Mouse (Mus musculus) adrenal gland, postnatal 10 days (tissue): ENCODE results near the gene Plbd2. TPM values are rescaled to one million over a fixed set of nuclear protein-coding genes. Genes with fewer than 3 reads are reported as not detected.

Experiments used
- DNase-seq: peaks from one replicate; pipeline ENCODE4 v3.0.0; 2021; ENCODE audit warnings: mixed read lengths
- long read RNA-seq, 2 experiments: library from polyadenylated mRNA; stranded (forward); transcript quantifications; one replicate each; pipeline ENCODE4 v2.0.0; 2021
- total RNA-seq, 2 experiments: library from RNA; stranded (reverse); gene quantifications; 2 replicates each; pipeline ENCODE4 v1.2.3; 2021

Plbd2 gene
- total RNA-seq: 10 to 100 TPM; 61.8 to 64.4 TPM
- long read RNA-seq, experiment 1, full-length matches to known transcripts: 95 of 136 reads
- long read RNA-seq, experiment 1, partial matches to known transcripts: 20 of 136 reads
- long read RNA-seq, experiment 1, other reads (novel, unspliced or antisense): 21 of 136 reads
- long read RNA-seq, experiment 2, full-length matches to known transcripts: 55 of 72 reads
- long read RNA-seq, experiment 2, partial matches to known transcripts: 7 of 72 reads
- long read RNA-seq, experiment 2, other reads (novel, unspliced or antisense): 10 of 72 reads

DNA sequence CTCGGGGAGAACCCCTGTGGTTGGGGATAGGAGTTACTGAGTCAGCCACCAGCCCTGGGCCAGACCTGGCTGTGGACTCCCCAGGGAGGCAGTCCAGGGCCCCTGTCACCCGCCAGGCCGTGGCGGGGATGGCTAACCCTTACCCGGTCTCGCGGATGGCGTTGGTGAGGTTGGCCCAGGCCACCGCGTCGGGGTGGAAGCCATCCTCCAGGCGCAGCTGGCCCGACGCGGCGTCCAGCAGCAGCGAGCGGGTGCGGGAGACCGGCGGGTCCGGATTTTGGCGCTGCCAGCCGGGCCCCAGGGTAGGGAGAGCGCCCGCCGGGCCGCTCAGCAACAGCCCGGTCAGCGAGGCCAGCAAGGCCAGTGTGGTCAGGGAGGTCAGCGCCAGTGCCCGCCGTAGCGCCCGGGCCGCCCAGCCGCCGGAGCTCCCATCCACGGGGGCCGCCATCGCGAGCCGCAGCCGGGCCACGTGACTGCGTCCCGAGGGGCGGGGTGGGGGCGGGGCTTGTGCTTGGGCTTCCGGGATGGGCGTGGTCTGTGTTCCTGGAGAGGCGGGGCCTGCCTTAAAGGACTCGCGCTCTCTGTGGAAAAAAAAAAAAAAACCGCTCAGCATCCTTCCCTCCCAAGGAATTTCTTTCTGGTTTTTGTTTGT, at the start of gene Plbd2:
TSS of gene Plbd2 (minus strand) at position 482 of the 652 bp plus-strand sequence.
- DNase-seq: peak; percentile 93

- DNase-seq: no peak
Measured at GRCm38 (mm10) chr5:120550673-120551072, 47.2 kb upstream of the Plbd2 start.

DNA sequence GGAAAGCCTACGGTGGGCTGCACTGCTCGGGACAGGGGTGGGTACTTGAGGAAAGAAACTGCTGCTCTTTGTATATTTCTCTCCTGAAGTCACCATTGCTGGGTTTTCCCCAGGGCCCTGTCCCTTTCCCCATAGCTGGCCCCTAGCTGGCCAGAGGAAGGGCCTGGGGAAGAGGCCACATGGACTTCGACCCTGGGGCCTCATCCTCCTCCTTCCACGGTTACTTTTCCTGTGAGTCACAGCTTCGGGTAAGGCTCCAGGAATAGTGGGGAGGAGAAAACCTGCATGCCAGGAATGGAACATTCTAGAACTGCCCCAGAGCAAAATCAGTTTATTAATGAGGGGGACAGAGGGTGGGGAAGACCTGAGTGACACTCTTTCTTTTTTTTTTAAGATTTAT, 46.7 kb upstream of the Plbd2 start:
- no peak for DNase-seq

GRCm38 (mm10) chr5:120548236-120548850, 44.9 kb upstream of the Plbd2 start:
- DNase-seq: no peak

DNA sequence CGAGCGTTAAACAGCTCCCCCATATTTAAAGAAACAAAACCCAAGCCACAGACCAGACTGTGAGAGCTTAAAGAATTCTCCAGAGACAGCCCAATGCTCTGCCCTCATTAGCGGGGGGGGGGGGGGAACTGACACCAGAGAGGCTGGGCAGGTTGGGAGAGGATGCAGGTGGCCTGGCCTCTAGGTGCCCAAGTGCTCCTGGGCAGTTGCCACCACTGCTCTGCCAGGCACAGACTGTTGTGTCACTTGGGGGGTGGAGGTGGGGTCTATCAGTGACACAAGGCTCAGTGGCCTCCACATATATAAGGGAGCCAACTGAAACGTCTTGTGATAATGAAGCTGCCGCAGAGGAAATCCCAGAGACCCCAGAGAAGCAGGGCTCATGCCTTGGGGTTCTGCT, 33.2 kb upstream of the Plbd2 start:
- DNase-seq: no peak

DNA sequence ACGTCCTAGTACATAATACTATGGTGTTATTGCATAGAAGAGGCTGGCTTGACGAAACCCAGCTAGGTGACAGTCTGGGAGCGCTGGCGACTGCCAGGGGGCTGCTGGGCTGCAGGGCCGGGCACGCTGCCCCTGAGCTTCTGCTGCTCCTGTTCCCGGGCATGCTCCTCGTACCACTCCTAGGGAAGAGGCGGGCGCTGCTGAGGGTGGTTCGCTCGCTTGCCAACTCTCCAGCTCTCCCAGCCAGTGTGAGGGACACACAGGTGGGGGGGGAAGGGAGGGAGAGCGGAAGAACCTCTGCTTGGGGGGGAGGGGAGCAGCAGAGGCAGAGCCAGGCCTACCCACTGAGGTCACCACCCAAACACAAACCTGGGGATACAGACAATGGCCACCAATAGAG, 32.6 kb upstream of the Plbd2 start:
- no peak for DNase-seq

DNA sequence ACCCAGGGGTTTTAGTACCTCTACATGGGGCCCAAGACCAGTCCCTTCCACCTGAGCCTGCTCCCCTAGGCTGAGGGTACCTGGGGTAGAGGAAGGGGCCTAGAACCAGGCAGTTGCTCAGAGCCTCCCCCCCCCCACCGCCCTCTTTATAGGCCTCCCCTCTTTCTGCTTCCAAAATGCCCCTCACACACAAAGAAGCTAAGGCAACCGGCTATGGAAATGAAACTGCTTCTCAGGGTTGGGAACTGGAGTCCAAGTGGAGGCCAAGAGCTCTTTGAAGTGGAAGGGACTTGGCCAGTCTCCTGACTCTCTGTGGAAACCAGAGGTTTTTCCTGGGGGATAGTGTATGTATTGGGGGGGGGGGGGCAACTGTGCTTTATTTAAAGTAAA, 31.3 kb upstream of the Plbd2 start:
- DNase-seq: no peak

DNA sequence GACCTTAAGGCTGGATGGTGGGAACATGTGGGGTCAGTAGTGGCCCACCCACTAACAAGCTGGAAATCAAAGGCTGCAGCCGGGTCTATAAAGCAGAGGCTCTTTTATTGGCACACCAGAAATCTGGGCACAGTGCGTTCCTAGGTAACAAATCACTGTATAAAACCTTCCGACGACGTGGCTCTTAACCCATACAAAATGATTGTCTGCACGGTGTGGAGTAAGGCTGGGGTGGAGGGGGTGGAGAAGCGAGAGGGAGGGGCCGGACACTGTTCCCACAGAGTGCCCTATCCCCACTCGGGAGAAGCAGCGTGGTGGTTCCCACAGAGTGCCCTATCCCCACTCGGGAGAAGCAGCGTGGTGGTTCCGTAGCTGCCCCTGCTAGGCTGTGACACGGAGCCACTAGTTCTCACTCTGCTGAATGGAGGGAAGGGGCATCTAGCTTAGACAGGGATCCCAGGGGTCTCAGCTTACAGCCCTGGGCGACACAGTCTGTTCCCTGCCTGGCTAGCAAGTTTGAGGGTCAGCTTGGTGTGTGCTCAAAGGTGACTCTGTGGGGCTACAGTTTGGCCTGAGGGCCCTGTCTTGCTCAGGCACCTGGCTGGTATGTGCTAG, 30.8 kb upstream of the Plbd2 start:
- DNase-seq: no peak

- no peak for DNase-seq
Measured at GRCm38 (mm10) chr5:120531631-120532030, 28.2 kb upstream of the Plbd2 start.

- DNase-seq: no peak
Measured at GRCm38 (mm10) chr5:120527296-120527964, 24.0 kb upstream of the Plbd2 start.

GRCm38 (mm10) chr5:120526311-120526710, 22.9 kb upstream of the Plbd2 start:
- no peak for DNase-seq

GRCm38 (mm10) chr5:120525737-120526136, 22.3 kb upstream of the Plbd2 start:
- DNase-seq: no peak

DNA sequence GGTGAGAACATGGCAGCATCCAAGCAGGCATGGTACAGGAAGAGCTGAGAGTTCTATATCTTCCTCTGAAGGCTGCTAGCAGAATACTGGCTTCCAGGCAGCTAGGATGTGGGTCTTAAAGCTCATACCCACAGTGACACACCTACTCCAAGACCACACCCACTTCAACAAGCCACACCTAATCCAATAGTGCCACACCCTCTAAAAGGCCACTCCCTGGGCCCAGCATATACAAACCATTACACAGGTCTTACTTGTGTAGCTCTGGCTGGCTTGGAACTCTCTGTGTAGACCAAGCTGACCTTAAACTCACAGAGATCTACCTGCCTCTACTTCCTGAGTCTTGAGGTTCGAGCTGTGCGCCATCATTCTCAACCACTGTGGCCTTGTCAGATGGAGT, 21.3 kb upstream of the Plbd2 start:
- DNase-seq: no peak

- peak; percentile 57 for DNase-seq
Measured at GRCm38 (mm10) chr5:120522649-120523048, 19.2 kb upstream of the Plbd2 start.

DNA sequence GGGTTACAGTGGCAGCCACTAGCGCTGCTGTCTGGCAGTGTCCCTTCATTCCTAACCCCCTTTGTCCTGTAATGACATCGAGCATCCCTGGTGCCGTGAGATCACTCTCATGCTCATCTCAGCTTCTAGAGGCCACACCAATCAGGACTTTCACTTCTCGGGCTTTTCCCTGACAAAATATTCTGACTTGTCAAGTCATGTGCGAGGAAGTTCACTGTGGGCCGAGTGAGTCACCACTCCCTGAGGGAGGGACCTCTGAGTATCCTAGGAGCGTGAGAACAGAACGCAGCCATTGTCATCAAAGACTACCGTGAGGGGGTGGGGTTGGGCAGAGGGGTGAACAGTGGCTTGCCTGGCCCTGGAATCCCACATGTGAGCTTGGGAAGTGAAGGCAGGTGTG, 14.1 kb upstream of the Plbd2 start:
- DNase-seq: peak; percentile 52

DNA sequence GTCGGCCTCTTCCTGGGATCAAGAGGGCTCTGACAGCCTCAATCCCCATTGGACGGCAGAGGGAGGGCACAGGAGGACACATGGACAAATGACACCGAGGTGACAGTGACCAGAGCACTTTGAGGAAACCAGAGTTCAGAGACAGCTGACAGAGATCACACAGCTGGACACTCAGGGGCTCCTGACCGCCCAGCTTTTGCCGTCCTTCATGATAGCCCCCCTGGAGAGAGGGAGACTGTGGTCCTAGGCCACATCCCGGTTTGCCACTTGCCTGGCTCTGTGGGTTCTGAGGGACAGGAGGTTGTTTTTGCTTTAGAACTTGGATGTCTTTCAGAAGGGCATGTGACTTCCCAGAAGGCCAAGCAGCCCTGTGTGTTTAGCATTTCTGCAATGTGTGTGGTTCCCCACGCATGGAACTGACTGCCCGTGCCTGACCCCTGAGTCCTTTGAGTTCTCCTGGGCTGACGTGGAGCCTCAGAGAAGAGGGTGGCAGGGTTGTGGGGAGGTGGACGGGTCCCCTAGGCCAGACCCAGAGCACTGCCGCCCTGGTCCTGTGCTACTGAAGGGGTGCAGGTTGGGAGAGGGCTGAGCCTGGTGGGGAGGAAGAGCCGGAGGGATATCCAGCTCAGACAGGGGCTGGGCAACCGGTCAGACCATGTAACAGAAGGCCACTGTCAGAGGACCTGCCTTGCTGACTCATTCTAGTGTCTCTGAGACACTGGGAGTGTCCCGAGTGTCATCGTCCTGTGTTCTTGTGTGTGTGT, 13.0 kb upstream of the Plbd2 start:
- DNase-seq: peak; percentile 53

- DNase-seq: no peak
Measured at GRCm38 (mm10) chr5:120515451-120515850, 12.0 kb upstream of the Plbd2 start.

DNA sequence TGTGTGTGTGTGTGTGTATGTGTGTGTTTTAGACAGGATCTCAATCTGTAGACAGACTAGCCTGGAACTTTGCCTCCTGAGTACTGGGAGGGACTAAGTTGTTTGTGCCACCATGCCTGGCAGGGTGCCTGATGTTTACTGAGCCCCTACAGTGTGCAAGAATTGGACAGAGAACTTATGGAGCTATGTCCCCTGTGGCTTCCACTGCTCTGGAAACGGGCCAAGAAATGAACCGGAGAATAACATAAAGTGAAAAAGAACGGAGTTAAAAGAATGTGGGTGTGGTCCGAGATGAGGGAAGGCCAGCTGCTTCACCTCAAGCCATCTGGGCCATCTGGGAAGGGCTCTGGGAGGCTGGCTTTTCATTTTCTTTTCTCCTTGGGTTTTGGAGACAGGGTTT, 11.3 kb upstream of the Plbd2 start:
- peak; percentile 63 for DNase-seq

GRCm38 (mm10) chr5:120514031-120514677, 10.7 kb upstream of the Plbd2 start:
- peak; percentile 61 for DNase-seq

- no peak for DNase-seq
Measured at GRCm38 (mm10) chr5:120512911-120513555, 9.6 kb upstream of the Plbd2 start.
